Mouse (Mus musculus) cortical plate, adult 2 months (tissue): ENCODE measurements around the gene Scn8a.

ENCODE experiments used
- CTCF ChIP-seq: fragments of 200-500 bp; IDR thresholded peaks from 2 replicates; pipeline ENCODE4 v1.5.1; 2011; ENCODE audit warnings: mild to moderate bottlenecking, control low read depth, low read length; ENCODE audit not compliant: insufficient read depth; ENCODE audit errors: extremely low read depth
- POLR2A ChIP-seq: fragments of 200-500 bp; IDR thresholded peaks from 2 replicates; pipeline ENCODE4 v1.6.1; 2011; ENCODE audit warnings: mild to moderate bottlenecking, low read length, control low read depth; ENCODE audit not compliant: insufficient read depth; ENCODE audit errors: extremely low read depth

GRCm38 (mm10) chr15:100912676-100913266 lies 43.1 kb downstream of the Scn8a start:
- no peak for TF ChIP-seq POLR2A
- TF ChIP-seq CTCF: no peak
